Mouse (Mus musculus): ENCODE data around the gene Clstn3. TPM values are rescaled to one million over a fixed set of nuclear protein-coding genes. Genes with fewer than 3 reads are reported as not detected.

Clstn3 gene
- total and polyA plus RNA-seq, 3 experiments: 17.7 to 126 (median 21.4) TPM

DNA sequence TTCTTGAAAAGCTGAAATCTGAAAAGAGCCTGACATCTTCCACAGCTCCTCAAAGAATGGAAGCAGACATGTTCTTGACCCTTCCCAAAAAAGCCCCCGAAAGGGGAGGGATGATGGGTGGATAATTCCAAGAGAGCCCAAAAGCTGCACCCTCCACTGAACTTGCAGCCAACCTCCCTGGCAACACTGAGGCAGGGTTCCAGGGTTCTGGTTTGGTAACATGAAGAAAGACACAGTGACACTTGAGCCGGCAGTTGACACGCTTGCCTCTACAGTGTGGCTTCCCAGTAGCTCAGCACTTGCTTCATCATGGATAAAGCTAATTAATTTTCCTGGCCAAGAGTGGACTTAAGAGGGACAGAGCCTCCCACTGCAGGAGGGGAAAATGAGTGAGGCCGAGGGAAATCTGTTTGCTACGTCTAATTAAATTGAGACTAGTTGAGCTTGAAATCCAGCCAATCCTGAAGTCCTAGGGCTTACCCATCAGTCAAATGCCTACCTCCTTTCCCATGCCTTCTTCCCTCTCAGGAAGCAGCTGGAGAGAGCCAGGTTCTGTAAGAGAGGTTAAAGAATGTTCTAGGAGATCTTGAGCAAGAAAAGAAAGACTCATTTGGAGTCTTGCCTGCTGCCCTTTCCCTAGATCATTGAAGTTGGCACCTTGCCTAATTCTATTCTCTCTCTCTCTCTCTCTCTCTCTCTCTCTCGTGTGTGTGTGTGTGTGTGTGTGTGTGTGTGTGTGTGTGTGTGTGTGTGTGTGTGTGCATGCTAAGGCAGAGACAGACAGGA is 36.6 kb downstream of the Clstn3 start:
- no peaks in the 10 kb centered on the region for H3K9me3 ChIP-seq (replicated peaks; ENCODE audit: low read length)
- DNase-seq (ENCODE audit: extremely low read depth): no peak
- dilution Hi-C loops (cut with MboI; ENCODE audit: extremely low pct_ligation_motif_present, extremely low pct_unique_long_range_greater_than_20kb, low sequenced_read_pairs) (no loop called here), in situ Hi-C loops (cut with MboI; ENCODE audit: low pct_ligation_motif_present, low pct_unique_long_range_greater_than_20kb, low sequenced_read_pairs) (no loop called here)
- no peak overlapping the region for H3K4me3 ChIP-seq (replicated peaks in 1 of 3; ENCODE audit: low read depth in 2 of 3, low read length in 2 of 3, poor library complexity in 1 of 3)
- H3K36me3 ChIP-seq (replicated peaks in 1 of 2; ENCODE audit: control insufficient read depth in 1 of 2, insufficient read depth in 1 of 2, low read length in 1 of 2): peaks cover 2 to 48% of the 10 kb centered on the region in 2 experiments
- TF ChIP-seq IRF4 (IDR thresholded peaks at IDR 0.05; ENCODE audit: low read depth, low read length): no peak
- no peak for TF ChIP-seq RAD21 (IDR thresholded peaks at IDR 0.05; ENCODE audit: low read depth, low read length)
- TF ChIP-seq JUN (IDR thresholded peaks at IDR 0.05; ENCODE audit: insufficient read depth, low read depth, low read length): no peak
- TF ChIP-seq ZC3H11A (IDR thresholded peaks at IDR 0.05; ENCODE audit: low read depth, low read length): no peak
- TF ChIP-seq TCF12 (IDR thresholded peaks at IDR 0.05; ENCODE audit: low read depth, low read length): no peak
- TF ChIP-seq SMC3 (IDR thresholded peaks at IDR 0.05; ENCODE audit: low read depth, low read length): no peak
- TF ChIP-seq POLR2AphosphoS2 (IDR thresholded peaks at IDR 0.05; ENCODE audit: low read depth, low read length): no peak
- TF ChIP-seq GABPA (IDR thresholded peaks at IDR 0.05; ENCODE audit: insufficient replicate concordance, low read depth, low read length): no peak
- TF ChIP-seq USF2 (conservative IDR thresholded peaks at IDR 0.05; ENCODE audit: low read depth, low read length): no peak
- no peak for TF ChIP-seq MAZ (IDR thresholded peaks at IDR 0.05; ENCODE audit: low read depth, low read length)
- no peak for TF ChIP-seq KAT2A (IDR thresholded peaks at IDR 0.05; ENCODE audit: insufficient replicate concordance, low read length)
- TF ChIP-seq NRF1 (IDR thresholded peaks at IDR 0.05; ENCODE audit: low read depth, low read length): no peak
- TF ChIP-seq MAFK (IDR thresholded peaks at IDR 0.05; ENCODE audit: insufficient replicate concordance, low read length): no peak
- no peak for TF ChIP-seq ZNF384 (IDR thresholded peaks at IDR 0.05; ENCODE audit: low read depth, low read length)
- TF ChIP-seq ZKSCAN1 (IDR thresholded peaks at IDR 0.05; ENCODE audit: borderline replicate concordance, low read depth, low read length): no peak
- TF ChIP-seq NELFE (IDR thresholded peaks at IDR 0.05; ENCODE audit: low read depth, low read length): no peak
- no peak for TF ChIP-seq E2F4 (IDR thresholded peaks at IDR 0.05; ENCODE audit: insufficient replicate concordance, low read depth, low read length)
- no peak for TF ChIP-seq BHLHE40 (IDR thresholded peaks at IDR 0.05; ENCODE audit: low read depth, low read length)
- no peak overlapping the region for H3K9ac ChIP-seq (ENCODE audit: insufficient read depth, low read depth)
- H3K4me1 ChIP-seq (ENCODE audit: control insufficient read depth in 1 of 2, insufficient read depth in 2 of 2): peaks cover 10% of the 10 kb centered on the region in 2 experiments
- H3K79me2 ChIP-seq (replicated peaks; ENCODE audit: control insufficient read depth, extremely low read depth, insufficient read depth, poor library complexity, severe bottlenecking): no peaks in the 10 kb centered on the region
- H3K4me2 ChIP-seq (ENCODE audit: insufficient read depth, low read depth, poor library complexity, severe bottlenecking): no peak overlapping the region
- H3K27ac ChIP-seq (ENCODE audit: insufficient read depth, low read depth): no peak overlapping the region
- no peaks in the 10 kb centered on the region for H3K27me3 ChIP-seq (replicated peaks)

DNA sequence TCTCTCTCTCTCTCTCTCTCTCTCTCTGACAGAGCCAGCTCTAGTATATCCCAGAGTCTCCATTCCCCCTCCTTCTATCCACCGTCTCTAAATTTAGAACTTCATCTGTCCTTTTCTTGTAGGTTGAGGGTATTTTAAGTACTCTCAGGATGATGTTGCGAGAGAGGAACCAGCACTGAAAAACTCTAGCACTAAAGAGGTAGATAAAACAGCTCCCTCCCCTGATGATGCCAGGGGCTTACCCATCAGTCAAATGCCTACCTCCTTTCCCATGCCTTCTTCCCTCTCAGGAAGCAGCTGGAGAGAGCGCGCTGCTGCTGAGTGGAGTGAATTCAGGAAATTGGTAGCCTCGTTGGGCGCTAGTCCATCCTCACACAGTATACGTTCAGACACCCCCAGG is 37.3 kb downstream of the Clstn3 start:
- in situ Hi-C loops (cut with MboI; ENCODE audit: low pct_ligation_motif_present, low pct_unique_long_range_greater_than_20kb, low sequenced_read_pairs): no loop called here
- no peak for DNase-seq (ENCODE audit: extremely low read depth)
- H3K27ac ChIP-seq (ENCODE audit: insufficient read depth, low read depth): no peak overlapping the region
- no peak overlapping the region for H3K4me2 ChIP-seq (ENCODE audit: insufficient read depth, low read depth, poor library complexity, severe bottlenecking)
- no peak overlapping the region for H3K9ac ChIP-seq (ENCODE audit: insufficient read depth, low read depth)
- H3K27me3 ChIP-seq (replicated peaks): no peaks in the 10 kb centered on the region
- TF ChIP-seq MAX (IDR thresholded peaks at IDR 0.05; ENCODE audit: low read length): no peak
- no peak overlapping the region for H3K4me3 ChIP-seq (replicated peaks in 1 of 3; ENCODE audit: low read depth in 2 of 3, low read length in 2 of 3, poor library complexity in 1 of 3)
- H3K79me2 ChIP-seq (replicated peaks; ENCODE audit: control insufficient read depth, extremely low read depth, insufficient read depth, poor library complexity, severe bottlenecking): no peaks in the 10 kb centered on the region
- dilution Hi-C loops (cut with MboI; ENCODE audit: extremely low pct_ligation_motif_present, extremely low pct_unique_long_range_greater_than_20kb, low sequenced_read_pairs): no loop called here
- H3K4me1 ChIP-seq (ENCODE audit: control insufficient read depth in 1 of 2, insufficient read depth in 2 of 2): peaks cover 4 to 6% of the 10 kb centered on the region in 2 experiments; a peak in 1 of 4 replicates
- H3K9me3 ChIP-seq (replicated peaks; ENCODE audit: low read length): peaks cover 2% of the 10 kb centered on the region
- H3K36me3 ChIP-seq (replicated peaks in 1 of 2; ENCODE audit: control insufficient read depth in 1 of 2, insufficient read depth in 1 of 2, low read length in 1 of 2): peaks cover 2 to 41% of the 10 kb centered on the region in 2 experiments

Measured in CH12.LX (cell line).